19 mouse cellular contexts compared by ENCODE assay signal in genomic region chr8:89309591-89309990, GRCm38 (mm10).
DNase-seq lines count a peak whose midpoint lies in the region; ATAC-seq lines count a peak whose summit lies in the region.
"Had no signal": no experiment of that assay in that cellular context is flagged by ENCODE, and none has a peak within 500 bp of the region (broad histone marks: within the 10 kb centered on the region; RNA-seq: fewer than 3 reads in every experiment).

No protein-coding gene starts in this region.

- peaks cover 59% of the 10 kb centered on the region for H3K4me1 ChIP-seq in midbrain, embryonic 10.5 days
- H3K4me1 ChIP-seq in midbrain, embryonic 16.5 days (ENCODE audit: control insufficient read depth, insufficient read depth, low read length), result peaks cover 8% of the 10 kb centered on the region; the same call in 1 of the 2 replicates
- peaks cover 59% of the 10 kb centered on the region for H3K4me1 ChIP-seq in forebrain, embryonic 13.5 days
- peaks cover 34% of the 10 kb centered on the region for H3K4me1 ChIP-seq in neural tube, embryonic 12.5 days

- ATAC-seq in midbrain, embryonic 16.5 days, result no peak
- ATAC-seq in forebrain, embryonic 13.5 days, result no peak
- ATAC-seq in neural tube, embryonic 12.5 days (ENCODE audit: low FRiP score, low read depth), result no peak
- ATAC-seq: liver, postnatal 0 days had no signal

- H3K4me2 ChIP-seq in midbrain, embryonic 16.5 days (ENCODE audit: low read length), result no peak overlapping the region
- peak overlapping the region; percentile 28 for H3K4me2 ChIP-seq in forebrain, embryonic 13.5 days
- peak overlapping the region; percentile 36; the same call in 1 of the 2 replicates for H3K4me2 ChIP-seq in neural tube, embryonic 12.5 days (replicated peaks)
- H3K4me2 ChIP-seq: heart, embryonic 11.5 days had no signal

- peak overlapping the region; percentile 77 for H3K27ac ChIP-seq in midbrain, embryonic 10.5 days (replicated peaks)
- H3K27ac ChIP-seq in midbrain, embryonic 16.5 days (ENCODE audit: low read length), result no peak overlapping the region
- H3K27ac ChIP-seq in forebrain, embryonic 13.5 days, result peak overlapping the region; percentile 78
- H3K27ac ChIP-seq in neural tube, embryonic 12.5 days, result 0 out of 2 replicates have a peak overlapping the region, but pooled peaks have one; percentile 70
- H3K27ac ChIP-seq: gastrocnemius, adult 2 months; limb, embryonic 10.5 days had no signal

- no peak overlapping the region for H3K4me3 ChIP-seq in midbrain, embryonic 10.5 days
- no peak overlapping the region for H3K4me3 ChIP-seq in midbrain, embryonic 16.5 days (ENCODE audit: low read depth, low read length)
- no peak overlapping the region for H3K4me3 ChIP-seq in forebrain, embryonic 13.5 days
- H3K4me3 ChIP-seq in neural tube, embryonic 12.5 days, result no peak overlapping the region
- H3K4me3 ChIP-seq: gastrocnemius, adult 2 months; limb, embryonic 10.5 days; myocyte had no signal

- no peaks in the 10 kb centered on the region for H3K9me3 ChIP-seq in midbrain, embryonic 10.5 days (replicated peaks)
- H3K9me3 ChIP-seq in midbrain, embryonic 16.5 days (replicated peaks; ENCODE audit: control insufficient read depth, low read length, poor library complexity, severe bottlenecking), result no peaks in the 10 kb centered on the region
- H3K9me3 ChIP-seq in forebrain, embryonic 13.5 days (replicated peaks), result no peaks in the 10 kb centered on the region
- H3K9me3 ChIP-seq in neural tube, embryonic 12.5 days, result no peaks in the 10 kb centered on the region
- H3K9me3 ChIP-seq: limb, embryonic 10.5 days had no signal

- no peak overlapping the region for H3K9ac ChIP-seq in midbrain, embryonic 16.5 days (ENCODE audit: low read depth, low read length)
- H3K9ac ChIP-seq in forebrain, embryonic 13.5 days, result 0 out of 2 replicates have a peak overlapping the region, but pooled peaks have one; percentile 26
- no peak overlapping the region for H3K9ac ChIP-seq in neural tube, embryonic 12.5 days
- H3K9ac ChIP-seq: liver, postnatal 0 days had no signal

- H3K36me3 ChIP-seq in midbrain, embryonic 10.5 days, result no peaks in the 10 kb centered on the region
- no peaks in the 10 kb centered on the region for H3K36me3 ChIP-seq in midbrain, embryonic 16.5 days (ENCODE audit: control insufficient read depth, insufficient read depth, low read length)
- H3K36me3 ChIP-seq in forebrain, embryonic 13.5 days (ENCODE audit: poor library complexity, severe bottlenecking), result no peaks in the 10 kb centered on the region
- no peaks in the 10 kb centered on the region for H3K36me3 ChIP-seq in neural tube, embryonic 12.5 days
- H3K36me3 ChIP-seq: limb, embryonic 10.5 days had no signal

- peak; percentile 30 for DNase-seq in midbrain, embryonic 10.5 days (ENCODE audit: low spot score)
- DNase-seq in embryo, embryonic 9.5 days (ENCODE audit: extremely low spot score), result peak; percentile 47
- DNase-seq in thymus, postnatal 14 days, result no peak
- DNase-seq in ovary, postnatal 14 days (ENCODE audit: low spot score), result no peak
- DNase-seq: cerebellum, adult 9-11 months; gastrocnemius, adult 2 months; heart, postnatal 10 days; kidney, adult 18-20 months; kidney, postnatal 14 days; liver, postnatal 0 days; lung, postnatal 10 days; spleen, adult 18-20 months; thymus, postnatal 4 days had no signal

- no peaks in the 10 kb centered on the region for H3K27me3 ChIP-seq in midbrain, embryonic 10.5 days (ENCODE audit: low read depth, poor library complexity, severe bottlenecking)
- no peaks in the 10 kb centered on the region for H3K27me3 ChIP-seq in midbrain, embryonic 16.5 days (ENCODE audit: control insufficient read depth, insufficient read depth, low read depth, low read length)
- no peaks in the 10 kb centered on the region for H3K27me3 ChIP-seq in forebrain, embryonic 13.5 days
- H3K27me3 ChIP-seq in neural tube, embryonic 12.5 days (replicated peaks), result no peaks in the 10 kb centered on the region

- WGBS in midbrain, embryonic 10.5 days, result 2% methylated on average over 4 of the region's 4 CpGs
- WGBS in midbrain, embryonic 16.5 days, result 3% methylated on average over 4 of the region's 4 CpGs
- WGBS in forebrain, embryonic 13.5 days, result 4% methylated on average over 4 of the region's 4 CpGs
- WGBS in neural tube, embryonic 12.5 days, result 5% methylated on average over 4 of the region's 4 CpGs

Comparison
In these comparisons a context has a peak if more than half of its experiments do, and no peak if none do; other contexts are left out.
1. DNase-seq: peak in midbrain, embryonic 10.5 days (single experiment) and embryo, embryonic 9.5 days (single experiment); none in thymus, postnatal 14 days (single experiment) and ovary, postnatal 14 days (single experiment).